Mouse (Mus musculus): ENCODE results near the gene Sirt3. TPM values are rescaled to one million over a fixed set of nuclear protein-coding genes. Genes with fewer than 3 reads are reported as not detected.
A peak's percentile ranks its signal among the peaks of the same experiment; 100 is the strongest.
"Not testable (repeated sequence)": the region's sequence is repeated elsewhere in the genome, so short reads cannot be mapped to it uniquely, and the experiment has no call there.

Gene Sirt3
- polyA plus RNA-seq, 1 experiment from 2014 or later: 27.4 TPM

GRCm38 (mm10) chr7:140902036-140902875 lies 20.1 kb upstream of the Sirt3 start:
- Histone ChIP-seq H3K36me3 (ENCODE audit: control insufficient read depth, insufficient read depth, low read length) (peaks cover 2% of the 10 kb centered on the region; the same call in 1 of the 2 replicates), H3K9ac (ENCODE audit: low read length) (0 out of 2 replicates have a peak overlapping the region, but pooled peaks have one; percentile 23), H3K4me3 (replicated peaks; ENCODE audit: low read length) (no peak overlapping the region), H3K27me3 (ENCODE audit: control insufficient read depth, insufficient read depth, low read length) (no peaks in the 10 kb centered on the region), H3K4me1 (ENCODE audit: control insufficient read depth, insufficient read depth, low read length) (no peaks in the 10 kb centered on the region), H3K4me2 (ENCODE audit: low read depth, low read length) (no peak overlapping the region), H3K9me3 (replicated peaks; ENCODE audit: control insufficient read depth, low read length) (no peaks in the 10 kb centered on the region), H3K27ac (ENCODE audit: low read length) (no peak overlapping the region)
- 81% methylated on average over 15 of the region's 15 CpGs for WGBS
- ATAC-seq (ENCODE audit: insufficient read depth, low FRiP score): no peak

GRCm38 (mm10) chr7:140900220-140900619 lies 18.1 kb upstream of the Sirt3 start, which contains the start of gene Cox8b:
TSS of gene Cox8b (minus strand) at chr7:140900446.
- Histone ChIP-seq H3K4me1 (ENCODE audit: control insufficient read depth, insufficient read depth, low read length) (no peaks in the 10 kb centered on the region), H3K4me2 (ENCODE audit: low read depth, low read length) (no peak within 1 kb of the TSS), H3K27ac (ENCODE audit: low read length) (no peak within 1 kb of the TSS), H3K9me3 (replicated peaks; ENCODE audit: control insufficient read depth, low read length) (no peaks in the 10 kb centered on the region), H3K36me3 (ENCODE audit: control insufficient read depth, insufficient read depth, low read length) (peaks cover 3% of the 10 kb centered on the region; the same call in 1 of the 2 replicates), H3K4me3 (replicated peaks; ENCODE audit: low read length) (no peak within 1 kb of the TSS), H3K27me3 (ENCODE audit: control insufficient read depth, insufficient read depth, low read length) (no peaks in the 10 kb centered on the region), H3K9ac (ENCODE audit: low read length) (0 out of 2 replicates have a peak within 1 kb of the TSS, but pooled peaks have one; percentile 26)
- WGBS: 60% methylated on average over 10 of the region's 10 CpGs
- no peak for ATAC-seq (ENCODE audit: insufficient read depth, low FRiP score)

GRCm38 (mm10) chr7:140899121-140899520 lies 17.0 kb upstream of the Sirt3 start:
- no peak overlapping the region for H3K4me2 ChIP-seq (ENCODE audit: low read depth, low read length)
- H3K9ac ChIP-seq (ENCODE audit: low read length): no peak overlapping the region
- ATAC-seq (ENCODE audit: insufficient read depth, low FRiP score): no peak
- no peak overlapping the region for H3K27ac ChIP-seq (ENCODE audit: low read length)
- H3K4me3 ChIP-seq (replicated peaks; ENCODE audit: low read length): no peak overlapping the region
- 67% methylated on average over 3 of the region's 3 CpGs for WGBS
- H3K36me3 ChIP-seq (ENCODE audit: control insufficient read depth, insufficient read depth, low read length): peaks cover 10% of the 10 kb centered on the region
- no peaks in the 10 kb centered on the region for H3K4me1 ChIP-seq (ENCODE audit: control insufficient read depth, insufficient read depth, low read length)
- H3K9me3 ChIP-seq (replicated peaks; ENCODE audit: control insufficient read depth, low read length): no peaks in the 10 kb centered on the region
- no peaks in the 10 kb centered on the region for H3K27me3 ChIP-seq (ENCODE audit: control insufficient read depth, insufficient read depth, low read length)

GRCm38 (mm10) chr7:140897863-140898262 lies 15.8 kb upstream of the Sirt3 start:
- H3K36me3 ChIP-seq (ENCODE audit: control insufficient read depth, insufficient read depth, low read length): peaks cover 10% of the 10 kb centered on the region
- no peak overlapping the region for H3K27ac ChIP-seq (ENCODE audit: low read length)
- WGBS: 87% methylated on average over 7 of the region's 7 CpGs
- no peak for ATAC-seq (ENCODE audit: insufficient read depth, low FRiP score)
- H3K9me3 ChIP-seq (replicated peaks; ENCODE audit: control insufficient read depth, low read length): no peaks in the 10 kb centered on the region
- H3K4me2 ChIP-seq (ENCODE audit: low read depth, low read length): no peak overlapping the region
- H3K4me1 ChIP-seq (ENCODE audit: control insufficient read depth, insufficient read depth, low read length): no peaks in the 10 kb centered on the region
- H3K4me3 ChIP-seq (replicated peaks; ENCODE audit: low read length): no peak overlapping the region
- H3K9ac ChIP-seq (ENCODE audit: low read length): no peak overlapping the region
- H3K27me3 ChIP-seq (ENCODE audit: control insufficient read depth, insufficient read depth, low read length): no peaks in the 10 kb centered on the region

- no peak overlapping the region for H3K27ac ChIP-seq (ENCODE audit: low read length)
- no peak overlapping the region for H3K4me3 ChIP-seq (replicated peaks; ENCODE audit: low read length)
- ATAC-seq (ENCODE audit: insufficient read depth, low FRiP score): no peak
- no peaks in the 10 kb centered on the region for H3K27me3 ChIP-seq (ENCODE audit: control insufficient read depth, insufficient read depth, low read length)
- no peaks in the 10 kb centered on the region for H3K4me1 ChIP-seq (ENCODE audit: control insufficient read depth, insufficient read depth, low read length)
- no peaks in the 10 kb centered on the region for H3K9me3 ChIP-seq (replicated peaks; ENCODE audit: control insufficient read depth, low read length)
- no peak overlapping the region for H3K4me2 ChIP-seq (ENCODE audit: low read depth, low read length)
- 91% methylated on average over 3 of the region's 3 CpGs for WGBS
- H3K36me3 ChIP-seq (ENCODE audit: control insufficient read depth, insufficient read depth, low read length): peaks cover 21% of the 10 kb centered on the region
- no peak overlapping the region for H3K9ac ChIP-seq (ENCODE audit: low read length)
These were observed 12.5 kb upstream of the Sirt3 start for GRCm38 (mm10) chr7:140894611-140895010.

- no peaks in the 10 kb centered on the region for H3K4me1 ChIP-seq (ENCODE audit: control insufficient read depth, insufficient read depth, low read length)
- no peaks in the 10 kb centered on the region for H3K27me3 ChIP-seq (ENCODE audit: control insufficient read depth, insufficient read depth, low read length)
- WGBS: 89% methylated on average over 7 of the region's 7 CpGs
- no peak overlapping the region for H3K4me3 ChIP-seq (replicated peaks; ENCODE audit: low read length)
- peaks cover 21% of the 10 kb centered on the region for H3K36me3 ChIP-seq (ENCODE audit: control insufficient read depth, insufficient read depth, low read length)
- no peak for ATAC-seq (ENCODE audit: insufficient read depth, low FRiP score)
- no peak overlapping the region for H3K27ac ChIP-seq (ENCODE audit: low read length)
- no peak overlapping the region for H3K9ac ChIP-seq (ENCODE audit: low read length)
- H3K9me3 ChIP-seq (replicated peaks; ENCODE audit: control insufficient read depth, low read length): no peaks in the 10 kb centered on the region
- no peak overlapping the region for H3K4me2 ChIP-seq (ENCODE audit: low read depth, low read length)
These were observed 11.9 kb upstream of the Sirt3 start for GRCm38 (mm10) chr7:140894031-140894430.

GRCm38 (mm10) chr7:140890636-140891035 lies 8.5 kb upstream of the Sirt3 start:
- not testable (repeated sequence) for H3K27ac ChIP-seq (ENCODE audit: low read length); H3K4me1 ChIP-seq (ENCODE audit: control insufficient read depth, insufficient read depth, low read length); ATAC-seq (ENCODE audit: insufficient read depth, low FRiP score); H3K9me3 ChIP-seq (replicated peaks; ENCODE audit: control insufficient read depth, low read length); H3K4me3 ChIP-seq (replicated peaks; ENCODE audit: low read length); H3K27me3 ChIP-seq (ENCODE audit: control insufficient read depth, insufficient read depth, low read length); H3K4me2 ChIP-seq (ENCODE audit: low read depth, low read length); H3K9ac ChIP-seq (ENCODE audit: low read length)
- H3K36me3 ChIP-seq (ENCODE audit: control insufficient read depth, insufficient read depth, low read length): peaks cover 32% of the 10 kb centered on the region
- WGBS: 96% methylated on average over 16 of the region's 16 CpGs

- Histone ChIP-seq H3K9ac (ENCODE audit: low read length) (peak overlapping the region; percentile 92), H3K4me1 (ENCODE audit: control insufficient read depth, insufficient read depth, low read length) (peaks cover 9% of the 10 kb centered on the region; the same call in 1 of the 2 replicates), H3K36me3 (ENCODE audit: control insufficient read depth, insufficient read depth, low read length) (peaks cover 14% of the 10 kb centered on the region; the same call in 1 of the 2 replicates), H3K4me2 (ENCODE audit: low read depth, low read length) (peak overlapping the region; percentile 63), H3K27ac (ENCODE audit: low read length) (0 out of 2 replicates have a peak overlapping the region, but pooled peaks have one; percentile 62), H3K9me3 (replicated peaks; ENCODE audit: control insufficient read depth, low read length) (no peaks in the 10 kb centered on the region), H3K27me3 (ENCODE audit: control insufficient read depth, insufficient read depth, low read length) (no peaks in the 10 kb centered on the region), H3K4me3 (replicated peaks; ENCODE audit: low read length) (peak overlapping the region; percentile 86)
- WGBS: 0% methylated on average over 12 of the region's 12 CpGs
- peak; percentile 4; the same call in 1 of the 2 replicates for ATAC-seq (ENCODE audit: insufficient read depth, low FRiP score)
These were observed 327 bp upstream of the Sirt3 start for GRCm38 (mm10) chr7:140882469-140882803.

GRCm38 (mm10) chr7:140880865-140881515 lies 1.1 kb downstream of the Sirt3 start:
- 11% methylated on average over 8 of the region's 8 CpGs for WGBS
- ATAC-seq (ENCODE audit: insufficient read depth, low FRiP score): no peak
- Histone ChIP-seq H3K4me3 (replicated peaks; ENCODE audit: low read length) (peak overlapping the region; percentile 86), H3K27me3 (ENCODE audit: control insufficient read depth, insufficient read depth, low read length) (no peaks in the 10 kb centered on the region), H3K4me2 (ENCODE audit: low read depth, low read length) (peak overlapping the region; percentile 80), H3K9me3 (replicated peaks; ENCODE audit: control insufficient read depth, low read length) (no peaks in the 10 kb centered on the region), H3K9ac (ENCODE audit: low read length) (peak overlapping the region; percentile 86), H3K27ac (ENCODE audit: low read length) (no peak overlapping the region), H3K36me3 (ENCODE audit: control insufficient read depth, insufficient read depth, low read length) (0 out of 2 replicates have a peak, but pooled peaks cover 1% of the 10 kb centered on the region), H3K4me1 (ENCODE audit: control insufficient read depth, insufficient read depth, low read length) (peaks cover 9% of the 10 kb centered on the region; the same call in 1 of the 2 replicates)
